Mouse (Mus musculus) neural tube, embryonic 12.5 days (tissue): Measurements from ENCODE around the gene Cradd. TPM values are rescaled to one million over a fixed set of nuclear protein-coding genes. Genes with fewer than 3 reads are reported as not detected.

Experiments
- ATAC-seq: fragments of 200-750 bp; cut with Nextera tagmentation; 2 replicates; pipeline ENCODE4 v1.8.0; 2017; ENCODE audit warnings: low read depth, mild to moderate bottlenecking, moderate TSS enrichment, moderate library complexity; ENCODE audit not compliant: low FRiP score
- H3K27ac ChIP-seq: fragments of 300-500 bp; sonication (generic); 2 replicates; pipeline ENCODE4 v1.5.1; 2016
- H3K27me3 ChIP-seq: fragments of 300-500 bp; sonication (generic); replicated peaks from 2 replicates; pipeline ENCODE4 v1.6.1; 2016; ENCODE audit warnings: mild to moderate bottlenecking
- H3K36me3 ChIP-seq: fragments of 300-500 bp; sonication (generic); 2 replicates; pipeline ENCODE4 v1.6.1; 2016; ENCODE audit warnings: mild to moderate bottlenecking
- H3K4me1 ChIP-seq: fragments of 300-500 bp; sonication (generic); 2 replicates; pipeline ENCODE4 v1.6.1; 2016
- H3K4me2 ChIP-seq: fragments of 300-500 bp; sonication (generic); replicated peaks from 2 replicates; pipeline ENCODE4 v1.6.1; 2016; ENCODE audit warnings: mild to moderate bottlenecking
- H3K4me3 ChIP-seq: fragments of 300-500 bp; sonication (generic); 2 replicates; pipeline ENCODE4 v1.5.1; 2016
- H3K9ac ChIP-seq: fragments of 300-500 bp; sonication (generic); 2 replicates; pipeline ENCODE4 v1.6.1; 2016; ENCODE audit warnings: mild to moderate bottlenecking
- H3K9me3 ChIP-seq: fragments of 300-500 bp; sonication (generic); 2 replicates; pipeline ENCODE4 v1.6.1; 2016; ENCODE audit warnings: mild to moderate bottlenecking
- WGBS: fragments of 180-500 bp; shearing (Covaris S2); methylation state at CpG from one replicate; pipeline ENCODE4 v1.1.7; 2016; 5-methylcytosine and 5-hydroxymethylcytosine counted together
- polyA plus RNA-seq: library from polyadenylated mRNA; unstranded; fragments of >200 nt; fragmentation: Nextera tagmentation; extraction: Ambion mirVana; gene quantifications from 2 replicates; pipeline ENCODE4 v1.2.1, GENCODE M21; 2016

The Cradd gene
- polyA plus RNA-seq, 1 experiment from 2014 or later = 14.4 TPM

DNA sequence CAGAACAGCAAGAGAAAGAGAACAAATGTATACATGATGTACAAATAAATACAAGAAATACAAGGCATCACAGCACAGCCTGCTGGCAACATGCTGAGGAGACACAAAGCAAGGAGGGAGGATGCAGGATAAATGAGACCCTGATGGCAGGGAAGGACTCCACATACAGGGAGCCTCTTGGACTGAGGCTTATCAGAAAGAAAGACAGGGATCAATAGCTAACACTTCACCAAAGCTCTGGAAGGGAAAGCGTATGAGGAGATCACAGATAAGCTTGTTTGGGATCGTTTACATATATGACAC lies 78.3 kb downstream of the Cradd start:
- H3K27ac ChIP-seq = no peak overlapping the region
- no peaks in the 10 kb centered on the region for H3K36me3 ChIP-seq
- H3K9me3 ChIP-seq = no peaks in the 10 kb centered on the region
- no peak overlapping the region for H3K4me3 ChIP-seq
- no peak for ATAC-seq
- H3K4me1 ChIP-seq = 0 out of 2 replicates have a peak, but pooled peaks cover 5% of the 10 kb centered on the region
- 90% methylated on average over 2 of the region's 2 CpGs for WGBS
- H3K4me2 ChIP-seq = peak overlapping the region; percentile 27; the same call in 1 of the 2 replicates
- H3K27me3 ChIP-seq = no peaks in the 10 kb centered on the region
- no peak overlapping the region for H3K9ac ChIP-seq

DNA sequence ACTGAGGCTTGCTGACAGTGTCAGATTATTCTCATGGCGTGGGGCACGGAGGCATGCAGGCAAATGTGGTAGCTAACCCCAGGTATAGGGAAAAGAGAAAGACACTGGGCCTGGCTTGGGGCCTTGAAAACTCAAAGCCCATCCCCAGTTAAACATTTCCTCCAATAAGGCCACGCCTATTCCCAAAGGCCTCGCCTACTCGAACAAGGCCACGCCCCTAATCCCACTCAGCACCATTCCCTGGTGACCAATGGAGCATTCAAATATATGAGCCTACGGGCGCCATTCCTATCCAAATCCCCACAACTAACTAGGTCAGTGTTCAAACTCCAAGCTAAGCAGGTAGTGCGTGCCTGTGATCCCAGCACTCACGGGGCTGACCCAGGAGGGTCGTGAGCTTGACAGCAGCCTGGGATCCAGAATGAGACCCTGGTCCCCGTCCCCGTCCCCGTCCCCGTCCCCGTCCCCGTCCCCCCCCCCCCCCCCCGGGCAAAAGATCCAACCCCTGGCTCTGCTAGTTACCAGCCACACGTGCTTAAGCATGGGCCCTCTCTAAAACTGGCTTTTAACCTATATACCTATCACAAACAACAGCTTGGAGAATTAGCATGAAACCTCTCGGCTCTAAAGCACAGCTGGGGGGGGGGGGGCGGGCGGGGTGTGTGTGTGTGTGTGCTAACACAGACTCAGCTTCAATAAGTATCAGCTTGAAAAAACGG lies 78.8 kb downstream of the Cradd start:
- Histone ChIP-seq H3K9me3 (no peaks in the 10 kb centered on the region), H3K4me1 (0 out of 2 replicates have a peak, but pooled peaks cover 5% of the 10 kb centered on the region), H3K9ac (no peak overlapping the region), H3K27me3 (no peaks in the 10 kb centered on the region), H3K27ac (no peak overlapping the region), H3K4me3 (no peak overlapping the region), H3K4me2 (peak overlapping the region; percentile 27; the same call in 1 of the 2 replicates), H3K36me3 (no peaks in the 10 kb centered on the region)
- WGBS = 50% methylated on average over 18 of the region's 23 CpGs
- no peak for ATAC-seq

DNA sequence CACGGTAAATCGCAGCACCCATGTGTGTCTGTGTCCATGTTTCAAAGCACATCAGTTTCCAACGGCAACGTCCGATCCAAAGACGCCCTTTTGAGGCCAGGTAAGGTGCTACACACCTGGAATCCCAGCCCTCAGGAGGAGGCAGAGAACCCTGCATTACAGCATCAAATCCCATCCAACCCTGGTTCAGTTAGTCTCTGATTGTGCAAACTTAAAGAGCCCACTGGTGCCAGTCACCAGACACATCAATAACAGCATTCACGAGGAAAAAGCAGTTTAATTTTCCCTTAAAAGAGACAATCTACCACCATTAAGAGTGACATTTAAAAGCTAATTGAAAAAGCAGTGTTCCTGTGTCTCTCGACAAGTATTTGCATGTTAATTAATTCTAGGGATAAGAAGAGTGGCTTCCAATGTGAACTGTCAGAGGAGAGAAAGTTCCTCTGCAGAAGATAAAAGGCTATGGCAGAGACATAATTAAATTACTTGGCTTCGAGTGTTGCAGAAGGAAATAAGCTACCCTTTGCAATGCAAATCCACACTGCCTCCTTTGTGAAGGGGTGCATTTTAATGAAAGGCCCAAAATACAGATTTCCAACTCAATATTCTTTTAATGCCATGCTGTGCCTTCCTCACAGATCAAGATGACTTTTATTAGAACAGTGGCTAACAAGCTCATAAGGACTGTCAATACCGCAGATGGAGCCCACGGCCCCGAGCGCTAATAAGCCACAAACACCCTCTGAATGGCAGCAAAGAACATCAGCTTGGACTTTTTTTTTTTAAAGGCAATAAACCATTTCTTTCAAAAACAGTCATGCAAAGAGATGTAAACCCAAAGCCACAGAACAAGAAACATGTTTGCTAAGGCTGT lies 84.5 kb downstream of the Cradd start:
- ATAC-seq = peak; percentile 59
- Histone ChIP-seq H3K4me1 (0 out of 2 replicates have a peak, but pooled peaks cover 12% of the 10 kb centered on the region), H3K36me3 (no peaks in the 10 kb centered on the region), H3K4me2 (no peak overlapping the region), H3K9me3 (no peaks in the 10 kb centered on the region), H3K27ac (no peak overlapping the region), H3K4me3 (no peak overlapping the region), H3K9ac (no peak overlapping the region), H3K27me3 (no peaks in the 10 kb centered on the region)
- WGBS = 43% methylated on average over 13 of the region's 13 CpGs

DNA sequence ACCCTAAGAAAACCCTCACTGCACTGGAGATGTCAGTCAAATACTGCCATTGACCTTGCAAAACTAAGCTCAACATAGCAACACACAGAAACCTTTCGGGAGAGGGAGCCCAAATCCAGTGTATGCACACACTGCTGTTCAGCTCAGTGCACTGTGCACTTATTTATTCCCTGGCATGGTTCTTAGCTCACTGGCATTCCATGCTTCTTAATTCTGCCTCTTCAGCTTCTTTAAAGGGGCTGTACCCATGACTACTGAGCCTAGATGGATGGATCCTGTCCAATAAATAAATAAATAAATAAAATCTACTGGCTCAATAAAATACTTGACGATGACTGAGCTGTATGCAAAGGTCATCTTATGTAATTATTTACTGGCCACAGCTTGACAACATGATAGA lies 85.3 kb downstream of the Cradd start:
- H3K36me3 ChIP-seq = no peaks in the 10 kb centered on the region
- no peaks in the 10 kb centered on the region for H3K27me3 ChIP-seq
- H3K9ac ChIP-seq = no peak overlapping the region
- WGBS = 66% methylated on average over 2 of the region's 2 CpGs
- no peak overlapping the region for H3K4me2 ChIP-seq
- H3K27ac ChIP-seq = no peak overlapping the region
- H3K4me1 ChIP-seq = 0 out of 2 replicates have a peak, but pooled peaks cover 12% of the 10 kb centered on the region
- no peaks in the 10 kb centered on the region for H3K9me3 ChIP-seq
- ATAC-seq = no peak
- H3K4me3 ChIP-seq = no peak overlapping the region

DNA sequence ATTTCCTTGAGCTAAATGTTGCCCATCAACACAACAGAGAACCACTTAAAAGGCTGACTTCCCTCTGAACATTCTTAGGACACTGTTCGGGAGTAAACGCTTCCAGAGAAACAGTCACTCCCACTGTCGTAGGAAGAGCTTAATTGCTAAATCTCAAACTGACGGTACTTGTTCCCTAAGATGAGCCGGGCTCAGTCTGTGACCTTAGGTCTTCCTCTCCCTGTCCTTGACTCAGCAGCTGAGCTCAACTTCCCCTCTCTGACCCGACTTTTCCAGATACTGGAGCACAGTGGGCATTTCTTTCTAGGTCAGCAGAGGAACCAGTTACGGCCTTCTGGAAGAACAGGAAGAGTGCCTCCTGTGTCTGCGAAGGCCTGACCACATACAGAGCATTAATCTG lies 87.7 kb downstream of the Cradd start:
- ATAC-seq = no peak
- no peaks in the 10 kb centered on the region for H3K27me3 ChIP-seq
- no peaks in the 10 kb centered on the region for H3K36me3 ChIP-seq
- H3K4me1 ChIP-seq = 0 out of 2 replicates have a peak, but pooled peaks cover 16% of the 10 kb centered on the region
- no peak overlapping the region for H3K9ac ChIP-seq
- no peaks in the 10 kb centered on the region for H3K9me3 ChIP-seq
- H3K27ac ChIP-seq = no peak overlapping the region
- no peak overlapping the region for H3K4me2 ChIP-seq
- H3K4me3 ChIP-seq = no peak overlapping the region
- WGBS = 54% methylated on average over 8 of the region's 8 CpGs

DNA sequence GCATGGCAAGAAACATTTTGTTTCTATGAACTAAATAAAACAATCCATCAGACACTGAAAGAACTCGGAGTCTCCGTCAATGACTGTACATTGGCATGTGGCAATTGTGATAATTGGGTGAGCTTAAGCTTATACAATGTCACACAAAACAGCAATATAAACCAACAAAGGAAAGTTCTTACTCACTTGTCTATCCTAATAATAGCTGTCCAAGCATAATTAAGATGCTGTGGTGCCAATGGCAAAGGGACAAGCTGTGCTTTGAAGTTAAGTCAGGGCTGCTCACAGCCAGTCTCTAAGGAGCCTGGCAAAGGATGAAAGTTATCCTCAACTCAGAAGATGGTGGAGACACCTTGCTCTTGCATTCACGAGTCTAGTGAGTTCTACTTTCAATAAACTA lies 89.3 kb downstream of the Cradd start:
- no peak for ATAC-seq

DNA sequence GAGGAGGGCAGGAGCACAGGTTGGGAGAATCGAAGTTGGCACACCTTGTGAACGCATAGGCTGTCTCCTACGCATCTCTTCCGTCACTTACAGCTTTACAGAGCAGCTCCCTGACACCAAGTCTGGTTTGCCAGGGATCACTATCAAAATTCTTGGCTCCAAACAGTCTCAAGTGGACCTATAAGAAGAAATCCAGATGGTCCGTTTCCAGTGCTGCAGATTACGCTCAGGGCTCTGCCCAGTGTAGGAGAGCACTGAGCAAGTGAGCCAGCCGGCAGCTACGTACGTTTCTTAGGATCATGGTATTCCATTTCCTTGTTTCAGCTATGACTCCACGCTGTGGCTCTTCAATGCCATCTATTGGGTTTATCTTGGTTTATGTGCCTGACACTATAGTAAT lies 90.9 kb downstream of the Cradd start:
- H3K27ac ChIP-seq = no peak overlapping the region
- no peaks in the 10 kb centered on the region for H3K9me3 ChIP-seq
- H3K27me3 ChIP-seq = no peaks in the 10 kb centered on the region
- H3K36me3 ChIP-seq = no peaks in the 10 kb centered on the region
- ATAC-seq = no peak
- 90% methylated on average over 10 of the region's 10 CpGs for WGBS
- no peak overlapping the region for H3K4me3 ChIP-seq
- H3K4me2 ChIP-seq = no peak overlapping the region
- H3K9ac ChIP-seq = no peak overlapping the region
- H3K4me1 ChIP-seq = peaks cover 17% of the 10 kb centered on the region; the same call in 1 of the 2 replicates

More for the DNA sequence above, 89.3 kb downstream of the Cradd start:
- H3K9ac ChIP-seq = no peak overlapping the region
- H3K36me3 ChIP-seq = no peaks in the 10 kb centered on the region
- H3K4me1 ChIP-seq = 0 out of 2 replicates have a peak, but pooled peaks cover 16% of the 10 kb centered on the region
- H3K27ac ChIP-seq = no peak overlapping the region
- WGBS = 46% methylated on average over 3 of the region's 3 CpGs
- H3K27me3 ChIP-seq = no peaks in the 10 kb centered on the region
- H3K9me3 ChIP-seq = no peaks in the 10 kb centered on the region
- no peak overlapping the region for H3K4me2 ChIP-seq
- no peak overlapping the region for H3K4me3 ChIP-seq

DNA sequence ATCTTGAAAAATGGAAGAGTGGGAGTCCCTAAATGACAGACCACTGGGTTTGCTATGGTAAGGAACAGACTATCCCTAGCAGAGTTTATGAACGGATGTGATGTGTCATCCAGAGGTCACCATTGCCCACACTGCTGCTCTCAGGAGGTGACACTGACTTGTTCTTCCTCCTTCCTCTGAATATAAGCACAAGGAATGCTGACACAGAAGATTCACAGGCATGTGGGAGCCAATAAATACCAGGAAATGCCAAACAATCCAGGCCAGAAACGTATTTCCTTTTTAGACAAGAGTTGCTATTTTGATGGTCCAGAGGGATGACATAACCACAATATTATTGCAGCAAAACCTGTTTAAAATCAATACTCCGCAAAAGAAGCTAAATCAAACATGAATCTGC lies 91.4 kb downstream of the Cradd start:
- Histone ChIP-seq H3K27me3 (no peaks in the 10 kb centered on the region), H3K9me3 (no peaks in the 10 kb centered on the region), H3K4me1 (peaks cover 17% of the 10 kb centered on the region; the same call in 1 of the 2 replicates), H3K9ac (no peak overlapping the region), H3K27ac (no peak overlapping the region), H3K36me3 (no peaks in the 10 kb centered on the region), H3K4me2 (no peak overlapping the region), H3K4me3 (no peak overlapping the region)
- no peak for ATAC-seq
- 68% methylated on average over 3 of the region's 3 CpGs for WGBS

DNA sequence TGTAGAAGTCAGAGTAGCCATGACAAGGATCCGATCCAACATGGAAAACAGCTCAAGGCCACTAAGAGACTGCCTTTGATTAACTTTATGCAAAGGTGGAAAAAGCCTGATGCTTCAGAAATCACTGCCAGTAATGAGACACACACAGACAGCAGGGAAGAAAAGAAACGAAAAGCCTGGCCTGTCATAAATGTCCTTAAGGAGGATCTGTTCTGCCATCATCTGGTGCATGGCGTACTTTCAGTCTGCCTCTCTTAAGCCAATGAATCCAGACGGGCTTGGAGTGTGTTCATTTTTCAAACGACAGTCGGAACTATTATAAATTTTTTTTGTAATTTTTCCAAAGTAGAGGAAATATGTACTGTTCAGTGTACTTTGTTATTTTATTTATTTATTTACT lies 95.7 kb downstream of the Cradd start:
- Histone ChIP-seq H3K36me3 (no peaks in the 10 kb centered on the region), H3K4me2 (no peak overlapping the region), H3K4me3 (no peak overlapping the region), H3K27ac (no peak overlapping the region), H3K27me3 (no peaks in the 10 kb centered on the region), H3K9ac (no peak overlapping the region), H3K4me1 (peaks cover 12% of the 10 kb centered on the region; the same call in 1 of the 2 replicates), H3K9me3 (no peaks in the 10 kb centered on the region)
- WGBS = 63% methylated on average over 6 of the region's 6 CpGs
- no peak for ATAC-seq

DNA sequence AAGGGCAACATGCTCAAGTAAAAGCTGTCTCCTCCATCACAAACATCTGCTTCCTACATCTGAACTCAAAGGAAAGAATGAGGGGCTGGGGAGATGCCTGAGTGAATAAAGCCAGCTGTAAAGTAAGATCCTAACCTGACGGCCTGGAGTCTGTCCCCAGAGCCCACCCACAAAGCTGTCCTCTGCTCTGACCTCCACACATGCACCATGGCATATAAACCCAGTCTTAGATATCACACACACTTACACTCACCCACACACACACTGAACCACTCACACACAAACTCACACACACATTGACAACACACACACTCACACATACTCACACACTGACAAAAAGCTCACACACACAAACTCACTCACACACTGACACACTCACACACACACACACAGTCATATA lies 96.3 kb downstream of the Cradd start:
- Histone ChIP-seq H3K9me3 (no peaks in the 10 kb centered on the region), H3K27ac (no peak overlapping the region), H3K9ac (no peak overlapping the region), H3K4me2 (no peak overlapping the region), H3K36me3 (no peaks in the 10 kb centered on the region), H3K27me3 (no peaks in the 10 kb centered on the region), H3K4me1 (peaks cover 9% of the 10 kb centered on the region; the same call in 1 of the 2 replicates), H3K4me3 (no peak overlapping the region)
- 7% methylated on average over 1 of the region's 1 CpGs for WGBS
- ATAC-seq = no peak

DNA sequence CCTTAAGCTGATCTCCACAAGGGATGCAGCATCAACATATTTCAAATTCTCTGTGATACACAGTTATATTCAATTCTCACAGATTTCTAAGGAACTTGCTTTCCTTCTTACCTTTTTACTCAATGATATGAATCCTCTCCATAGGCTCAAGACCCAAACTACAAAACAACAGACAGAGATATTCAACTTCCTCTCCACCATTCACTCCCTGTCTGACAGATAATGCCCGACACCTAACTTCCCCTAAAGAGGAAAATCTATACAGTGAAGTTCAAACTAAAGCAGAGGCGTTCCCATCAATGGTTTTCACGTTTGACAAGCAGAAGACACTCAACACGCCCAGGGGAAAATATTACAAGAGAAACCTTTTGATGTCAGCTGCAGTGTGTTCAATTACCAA lies 97.2 kb downstream of the Cradd start:
- Histone ChIP-seq H3K4me1 (peaks cover 8% of the 10 kb centered on the region; the same call in 1 of the 2 replicates), H3K9me3 (no peaks in the 10 kb centered on the region), H3K27ac (no peak overlapping the region), H3K36me3 (no peaks in the 10 kb centered on the region), H3K4me2 (no peak overlapping the region), H3K27me3 (no peaks in the 10 kb centered on the region), H3K4me3 (no peak overlapping the region), H3K9ac (no peak overlapping the region)
- 64% methylated on average over 4 of the region's 4 CpGs for WGBS
- ATAC-seq = no peak

DNA sequence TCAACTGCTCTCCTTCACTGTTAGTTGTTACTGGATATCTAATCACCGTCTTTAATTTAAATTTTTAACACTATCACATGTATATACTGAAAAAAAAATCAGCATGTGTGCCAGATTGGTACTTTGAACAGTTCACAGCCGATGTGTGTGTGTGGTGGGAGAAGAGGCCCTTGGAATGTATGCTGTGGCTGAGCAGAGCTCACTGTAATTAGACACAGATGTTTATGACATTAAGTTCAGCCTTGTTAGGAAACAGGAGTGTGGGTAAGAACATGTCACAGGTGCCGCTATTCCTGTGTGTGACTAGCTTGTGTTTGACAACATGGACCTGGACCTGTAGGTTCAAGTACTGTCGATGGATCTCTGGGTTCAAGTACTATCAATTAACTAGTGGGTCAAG lies 98.9 kb downstream of the Cradd start:
- H3K9me3 ChIP-seq = no peaks in the 10 kb centered on the region
- peaks cover 8% of the 10 kb centered on the region; the same call in 1 of the 2 replicates for H3K4me1 ChIP-seq
- no peak overlapping the region for H3K4me3 ChIP-seq
- H3K27ac ChIP-seq = no peak overlapping the region
- WGBS = 88% methylated on average over 4 of the region's 4 CpGs
- no peaks in the 10 kb centered on the region for H3K36me3 ChIP-seq
- H3K27me3 ChIP-seq = no peaks in the 10 kb centered on the region
- ATAC-seq = no peak
- H3K9ac ChIP-seq = no peak overlapping the region
- no peak overlapping the region for H3K4me2 ChIP-seq
